Mouse (Mus musculus) forebrain, postnatal 0 days (tissue): ENCODE results near the gene Colca2. TPM values are rescaled to one million over a fixed set of nuclear protein-coding genes. Genes with fewer than 3 reads are reported as not detected.

Experiments used
- ATAC-seq: fragments of 200-750 bp; cut with Nextera tagmentation; 2 replicates; pipeline ENCODE4 v1.8.0; 2017; ENCODE audit warnings: mild to moderate bottlenecking, moderate library complexity
- DNase-seq: peaks from one replicate; pipeline ENCODE4 v3.0.0-alpha.2; 2015
- H3K27ac ChIP-seq: fragments of 300-500 bp; sonication (generic); 2 replicates; pipeline ENCODE4 v1.5.1; 2014; ENCODE audit warnings: low read depth, mild to moderate bottlenecking, antibody characterized with exemption, low read length, moderate library complexity, mixed read lengths
- H3K27me3 ChIP-seq: fragments of 300-500 bp; sonication (generic); 2 replicates; pipeline ENCODE4 v1.6.1; 2014; ENCODE audit warnings: mild to moderate bottlenecking, low read length, mixed read lengths; ENCODE audit not compliant: insufficient read depth
- H3K36me3 ChIP-seq: fragments of 300-500 bp; sonication (generic); 2 replicates; pipeline ENCODE4 v1.6.1; 2014; ENCODE audit warnings: mild to moderate bottlenecking, moderate library complexity; ENCODE audit not compliant: insufficient read depth
- H3K4me1 ChIP-seq: fragments of 300-500 bp; sonication (generic); 2 replicates; pipeline ENCODE4 v1.6.1; 2014; ENCODE audit warnings: antibody characterized with exemption; ENCODE audit not compliant: insufficient read depth
- H3K4me2 ChIP-seq: fragments of 300-500 bp; sonication (generic); 2 replicates; pipeline ENCODE4 v1.6.1; 2014; ENCODE audit warnings: low read depth, mild to moderate bottlenecking, moderate library complexity
- H3K4me3 ChIP-seq: fragments of 300-500 bp; sonication (generic); 2 replicates; pipeline ENCODE4 v1.5.1; 2014; ENCODE audit warnings: low read depth, low read length, mixed read lengths
- H3K9ac ChIP-seq: fragments of 300-500 bp; sonication (generic); 2 replicates; pipeline ENCODE4 v1.6.1; 2014; ENCODE audit warnings: mild to moderate bottlenecking
- H3K9me3 ChIP-seq: fragments of 300-500 bp; sonication (generic); 2 replicates; pipeline ENCODE4 v1.6.1; 2016; ENCODE audit warnings: low read length
- CTCF ChIP-seq: sonication (generic); IDR thresholded peaks from 2 replicates; pipeline ENCODE4 v1.5.1; 2016; ENCODE audit warnings: antibody characterized with exemption, control low read depth, low read depth
- WGBS: fragments of 180-500 bp; shearing (Covaris S2); extraction: QIAGEN DNeasy Blood & Tissue Kit; methylation state at CpG from one replicate; pipeline ENCODE4 v1.1.7; 2014; 5-methylcytosine and 5-hydroxymethylcytosine counted together
- polyA plus RNA-seq: library from polyadenylated mRNA; unstranded; fragments of >200 nt; fragmentation: Nextera tagmentation; extraction: Ambion mirVana; gene quantifications from 2 replicates; pipeline ENCODE4 v1.2.1, GENCODE M21; 2015
- total RNA-seq: library from RNA; depleted of rRNA; stranded (reverse); fragments of >200 nt; gene quantifications from 2 replicates; pipeline ENCODE4 v1.2.3, GENCODE M21; 2014

Gene Colca2
- total and polyA plus RNA-seq, 2 experiments from 2014 or later, result 0.33 to 0.84 TPM

DNA sequence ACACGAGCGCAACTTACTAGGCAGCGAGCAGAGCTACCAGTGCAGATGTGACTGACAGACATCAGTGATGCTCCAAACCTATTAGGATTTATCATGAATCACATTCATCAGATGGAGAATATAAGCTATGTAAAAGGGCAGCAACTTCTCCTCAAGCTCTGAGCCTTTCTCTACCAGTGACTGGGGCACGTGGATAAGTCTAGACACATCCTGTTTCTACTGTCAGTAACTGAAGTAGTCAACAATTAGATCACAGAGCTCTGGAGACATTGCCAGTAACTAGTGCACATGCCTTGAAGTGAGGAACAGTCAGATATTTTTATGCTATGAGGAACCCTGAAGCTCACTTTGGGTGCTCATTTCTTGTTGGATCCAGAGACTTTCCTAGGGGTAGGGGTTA is 39.0 kb upstream of the Colca2 start:
- TF ChIP-seq CTCF, result no peak
- H3K4me2 ChIP-seq, result no peak overlapping the region
- no peak overlapping the region for H3K27ac ChIP-seq
- no peaks in the 10 kb centered on the region for H3K4me1 ChIP-seq
- H3K4me3 ChIP-seq, result no peak overlapping the region
- ATAC-seq (no peak), DNase-seq (no peak)
- no peaks in the 10 kb centered on the region for H3K9me3 ChIP-seq
- WGBS, result 87% methylated on average over 4 of the region's 4 CpGs
- H3K36me3 ChIP-seq, result no peaks in the 10 kb centered on the region
- H3K9ac ChIP-seq, result no peak overlapping the region
- H3K27me3 ChIP-seq, result no peaks in the 10 kb centered on the region

DNA sequence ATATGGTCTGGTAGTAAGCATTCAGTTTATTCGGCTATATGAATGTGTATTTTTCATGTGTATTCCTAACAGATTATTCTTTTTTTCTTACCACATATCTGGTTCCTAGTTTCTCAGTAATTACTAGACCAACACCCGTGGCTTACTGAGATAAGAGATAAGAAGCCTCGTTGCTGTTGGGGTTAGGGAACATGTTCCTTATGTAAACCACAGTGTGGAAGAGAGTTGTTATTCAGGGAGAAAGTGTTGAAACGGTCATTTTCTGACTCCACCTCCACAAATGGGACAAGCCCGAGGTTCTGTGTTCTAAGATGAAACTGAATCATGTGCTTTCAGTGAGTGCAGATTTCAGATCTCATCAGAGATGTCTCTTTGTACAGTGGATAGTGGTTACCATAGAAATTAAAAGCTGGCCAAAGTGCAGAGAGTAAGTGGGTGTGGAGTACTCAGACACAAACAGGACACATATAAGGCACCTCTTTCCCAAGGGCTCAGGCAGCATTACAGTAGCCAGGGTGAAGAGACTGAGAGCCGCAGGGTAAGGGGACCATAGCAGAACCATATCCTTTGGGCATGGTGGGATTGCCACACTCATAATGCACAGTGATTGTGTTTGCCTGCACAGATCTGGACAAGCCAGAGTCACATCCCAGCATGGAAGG is 37.2 kb upstream of the Colca2 start:
- Histone ChIP-seq H3K4me3 (no peak overlapping the region), H3K4me1 (no peaks in the 10 kb centered on the region), H3K4me2 (no peak overlapping the region), H3K36me3 (no peaks in the 10 kb centered on the region), H3K9ac (no peak overlapping the region), H3K27ac (no peak overlapping the region), H3K9me3 (no peaks in the 10 kb centered on the region), H3K27me3 (no peaks in the 10 kb centered on the region)
- ATAC-seq (no peak), DNase-seq (no peak)
- 81% methylated on average over 6 of the region's 6 CpGs for WGBS
- TF ChIP-seq CTCF, result no peak

DNA sequence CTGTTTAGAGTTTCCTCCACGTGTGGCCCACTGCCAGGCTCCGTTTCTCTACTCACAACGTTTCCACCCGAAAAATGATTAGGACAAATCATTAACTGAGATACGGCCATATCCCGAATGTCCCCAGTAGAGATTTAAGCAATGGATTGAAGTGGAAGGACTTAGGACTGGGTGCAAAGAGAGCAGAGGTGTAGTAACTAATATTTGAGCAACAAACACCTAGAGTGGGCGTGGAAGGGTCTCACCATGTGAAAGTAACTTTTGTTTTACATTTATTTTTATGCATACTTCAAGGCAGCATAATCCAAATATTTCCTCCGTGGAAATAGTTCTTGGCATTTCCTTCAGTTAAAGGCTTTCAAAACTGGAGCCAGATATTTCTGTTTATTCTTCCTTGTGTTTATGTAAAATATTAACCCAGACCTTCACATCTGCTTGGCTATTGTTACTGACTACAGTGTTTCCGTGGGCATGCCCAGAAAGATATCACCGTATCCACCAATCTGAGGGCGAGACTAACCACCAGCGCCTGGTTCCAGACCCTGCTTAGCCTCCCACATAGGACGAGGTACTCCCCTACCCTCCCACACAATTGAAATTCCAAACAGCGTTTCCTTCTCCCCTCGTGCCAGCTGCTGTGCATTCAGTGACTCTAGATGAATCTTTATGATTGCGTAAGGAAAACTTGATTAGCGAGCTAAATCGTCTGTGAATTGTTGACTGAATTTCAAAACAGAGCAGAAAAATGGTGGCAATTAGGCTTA is 34.4 kb upstream of the Colca2 start:
- Histone ChIP-seq H3K27ac (no peak overlapping the region), H3K36me3 (no peaks in the 10 kb centered on the region), H3K9me3 (no peaks in the 10 kb centered on the region), H3K4me2 (no peak overlapping the region), H3K4me1 (no peaks in the 10 kb centered on the region), H3K9ac (no peak overlapping the region), H3K27me3 (no peaks in the 10 kb centered on the region), H3K4me3 (no peak overlapping the region)
- no peak for DNase-seq
- 49% methylated on average over 18 of the region's 18 CpGs for WGBS
- no peak for TF ChIP-seq CTCF
- peak; percentile 76 for ATAC-seq

DNA sequence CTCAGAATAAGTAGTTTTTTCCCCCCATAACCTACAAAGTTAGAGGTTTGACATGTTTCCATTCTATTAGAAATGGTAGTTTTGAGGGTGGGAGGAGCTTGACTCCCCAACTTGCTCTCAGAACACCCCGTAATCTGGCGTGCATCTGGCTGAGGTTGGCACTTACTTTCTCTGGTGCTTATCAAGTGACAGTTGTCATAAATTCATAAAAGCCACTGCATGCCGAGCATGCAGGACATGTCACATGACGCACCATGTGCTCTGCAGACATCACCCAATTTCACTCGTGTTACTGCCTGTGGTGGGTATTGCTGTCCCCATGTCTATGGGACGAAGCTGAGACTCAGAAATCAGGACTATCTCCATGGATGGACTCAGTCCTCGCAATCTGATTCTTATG is 32.1 kb upstream of the Colca2 start:
- Histone ChIP-seq H3K9me3 (no peaks in the 10 kb centered on the region), H3K36me3 (no peaks in the 10 kb centered on the region), H3K9ac (no peak overlapping the region), H3K4me3 (no peak overlapping the region), H3K4me2 (no peak overlapping the region), H3K4me1 (no peaks in the 10 kb centered on the region), H3K27me3 (no peaks in the 10 kb centered on the region), H3K27ac (no peak overlapping the region)
- no peak for DNase-seq
- WGBS, result 87% methylated on average over 7 of the region's 7 CpGs
- ATAC-seq, result no peak
- no peak for TF ChIP-seq CTCF

DNA sequence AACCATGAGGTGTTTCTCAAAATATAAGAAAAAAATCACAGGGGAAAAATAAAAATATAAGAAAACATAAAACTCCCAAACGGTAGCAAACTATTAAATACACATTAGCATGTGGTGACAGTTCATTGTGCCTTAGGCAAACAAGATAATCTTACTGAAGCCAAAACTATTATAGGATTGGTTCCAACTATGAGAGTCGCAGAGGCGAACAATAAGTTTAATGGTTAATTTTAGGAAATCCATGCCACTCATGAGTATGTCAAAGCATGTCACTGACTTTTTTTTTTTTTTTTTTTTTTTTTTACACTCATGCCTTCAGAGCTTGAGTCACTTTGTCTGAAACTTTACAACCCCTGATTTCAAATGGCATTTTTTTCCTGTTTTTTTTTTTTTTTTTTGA is 28.0 kb upstream of the Colca2 start:
- Histone ChIP-seq H3K9ac (no peak overlapping the region), H3K4me1 (peaks cover 9% of the 10 kb centered on the region; the same call in 1 of the 2 replicates), H3K27ac (no peak overlapping the region), H3K4me2 (no peak overlapping the region), H3K4me3 (no peak overlapping the region), H3K36me3 (no peaks in the 10 kb centered on the region), H3K27me3 (no peaks in the 10 kb centered on the region), H3K9me3 (no peaks in the 10 kb centered on the region)
- WGBS, result 55% methylated on average over 3 of the region's 3 CpGs
- ATAC-seq (no peak), DNase-seq (no peak)
- no peak for TF ChIP-seq CTCF

DNA sequence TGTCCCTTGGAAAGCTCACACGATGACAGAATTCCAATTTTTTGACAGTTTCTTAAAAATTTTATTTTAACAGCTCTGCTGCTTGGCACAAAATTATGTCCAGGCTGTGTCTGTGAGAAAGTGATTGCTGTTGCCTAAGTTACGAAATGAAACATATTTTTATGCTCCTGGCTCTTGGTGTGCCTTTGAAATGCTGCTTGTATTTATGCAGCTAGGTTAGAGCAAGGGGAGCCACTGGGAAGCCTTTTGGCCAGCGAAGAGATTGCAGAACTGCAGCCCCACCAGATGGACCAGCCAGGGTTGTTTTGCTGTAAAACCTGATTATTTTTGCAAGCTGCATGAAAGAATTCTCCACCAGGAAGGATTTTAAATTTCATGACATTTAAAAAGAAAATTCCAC is 26.8 kb upstream of the Colca2 start:
- Histone ChIP-seq H3K27me3 (no peaks in the 10 kb centered on the region), H3K4me1 (peaks cover 9% of the 10 kb centered on the region; the same call in 1 of the 2 replicates), H3K27ac (peak overlapping the region; percentile 85), H3K4me2 (peak overlapping the region; percentile 17; the same call in 1 of the 2 replicates), H3K9ac (no peak overlapping the region), H3K4me3 (no peak overlapping the region), H3K9me3 (no peaks in the 10 kb centered on the region), H3K36me3 (no peaks in the 10 kb centered on the region)
- DNase-seq (peak; percentile 80), ATAC-seq (peak; percentile 88)
- WGBS, result 37% methylated on average over 3 of the region's 3 CpGs
- peak; percentile 26; the same call in 1 of the 2 replicates for TF ChIP-seq CTCF

DNA sequence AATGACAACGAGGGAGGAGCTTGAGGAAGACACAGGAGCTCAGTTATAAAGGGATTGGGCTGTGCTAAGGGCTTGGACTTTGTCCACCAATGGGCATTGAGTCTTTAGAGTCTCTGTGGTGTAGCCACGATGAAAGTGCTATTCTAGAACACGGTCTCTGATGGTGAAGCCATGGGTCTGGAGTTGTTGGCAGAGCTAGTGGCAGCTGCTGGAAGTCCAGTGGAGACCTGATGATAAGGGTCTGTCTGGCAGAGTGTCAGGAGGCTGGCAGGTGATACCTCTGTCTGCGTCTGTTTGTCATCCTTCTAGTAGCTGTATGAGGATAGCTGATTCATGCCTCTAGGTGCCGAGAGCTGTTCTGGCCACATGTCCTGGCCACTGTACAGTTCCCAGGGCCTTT is 25.6 kb upstream of the Colca2 start:
- Histone ChIP-seq H3K27ac (peak overlapping the region; percentile 60; the same call in 1 of the 2 replicates), H3K9ac (no peak overlapping the region), H3K4me1 (peaks cover 9% of the 10 kb centered on the region; the same call in 1 of the 2 replicates), H3K4me2 (no peak overlapping the region), H3K9me3 (no peaks in the 10 kb centered on the region), H3K4me3 (no peak overlapping the region), H3K36me3 (no peaks in the 10 kb centered on the region), H3K27me3 (no peaks in the 10 kb centered on the region)
- no peak for ATAC-seq
- WGBS, result 77% methylated on average over 5 of the region's 5 CpGs
- no peak for DNase-seq
- no peak for TF ChIP-seq CTCF
